Mouse (Mus musculus) gastrocnemius, postnatal 36 days (tissue): ENCODE measurements around the gene Tes3-ps. TPM values are rescaled to one million over a fixed set of nuclear protein-coding genes. Genes with fewer than 3 reads are reported as not detected.

Experiments
- DNase-seq, 2 experiments: peaks; one replicate each; pipeline ENCODE4 v3.0.0; 2022
- intact Hi-C: fragments of 180-260 bp; cut with DNase I; formaldehyde crosslinking; loops from one replicate; pipeline ENCODE4 v1.15.1; 2025
- total RNA-seq, 2 experiments: library from RNA; stranded (reverse); gene quantifications; 2 replicates each; pipeline ENCODE4 v1.2.3; 2021

Tes3-ps gene
- total RNA-seq, 2 experiments from 2014 or later: 1.3 to 2.0 TPM

- intact Hi-C loops: no loop called here
- peak in 1 of 2 experiments; percentile 24 for DNase-seq
Measured at GRCm38 (mm10) chr13:49480551-49480950, 12.6 kb upstream of the Tes3-ps start.

- intact Hi-C loops: no loop called here
- DNase-seq: no peak
Measured at GRCm38 (mm10) chr13:49485388-49485787, 7.7 kb upstream of the Tes3-ps start.

GRCm38 (mm10) chr13:49504510-49504909 is 11.4 kb downstream of the Tes3-ps start, which contains the start of gene Ecm2:
Gene Ecm2 (plus strand): TSS chr13:49504810.
- DNase-seq: no peak
- intact Hi-C loops: no loop called here

GRCm38 (mm10) chr13:49505776-49506175 is 12.7 kb downstream of the Tes3-ps start:
- intact Hi-C loops: no loop called here
- DNase-seq: no peak

- DNase-seq: peak in 1 of 2 experiments; percentile 9
- intact Hi-C loops: no loop called here
Measured at GRCm38 (mm10) chr13:49507176-49507575, 14.1 kb downstream of the Tes3-ps start.

GRCm38 (mm10) chr13:49518761-49519160 is 25.6 kb downstream of the Tes3-ps start:
- intact Hi-C loops: no loop called here
- no peak for DNase-seq

- no peak for DNase-seq
- intact Hi-C loops: no loop called here
Measured at GRCm38 (mm10) chr13:49526235-49526634, 33.1 kb downstream of the Tes3-ps start.

GRCm38 (mm10) chr13:49530636-49531035 is 37.5 kb downstream of the Tes3-ps start:
- intact Hi-C loops: no loop called here
- no peak for DNase-seq

- no peak for DNase-seq
- intact Hi-C loops: no loop called here
Measured at GRCm38 (mm10) chr13:49536946-49537345, 43.8 kb downstream of the Tes3-ps start.

GRCm38 (mm10) chr13:49538693-49539092 is 45.6 kb downstream of the Tes3-ps start:
- DNase-seq: no peak
- intact Hi-C loops: no loop called here

- intact Hi-C loops: no loop called here
Measured at GRCm38 (mm10) chr13:49544279-49544678, 51.2 kb downstream of the Tes3-ps start, which contains the start of gene Aspn. Gene Aspn (plus strand): TSS chr13:49544443.

GRCm38 (mm10) chr13:49545646-49546045 is 52.5 kb downstream of the Tes3-ps start:
- intact Hi-C loops: no loop called here
- no peak for DNase-seq

More at GRCm38 (mm10) chr13:49544279-49544678, 51.2 kb downstream of the Tes3-ps start, which contains the start of gene Aspn:
- DNase-seq: no peak

Other genes with a start within 250 kb of the Tes3-ps start
- gene Susd3, start 244.6 kb upstream of the Tes3-ps start, total RNA-seq: under 1 TPM in 1 of 2 experiments, not detected in 1; 0.32 TPM
- gene Fgd3, start 173.0 kb upstream of the Tes3-ps start, total RNA-seq: under 1 TPM; 0.87 to 0.99 TPM
- gene Bicd2, start 151.7 kb upstream of the Tes3-ps start, total RNA-seq: 10 to 100 TPM; 23.3 to 24.5 TPM
- 1 to 10 TPM; 5.3 to 5.6 TPM for gene Ippk, start 72.1 kb upstream of the Tes3-ps start, total RNA-seq
- gene Ecm2, start 11.5 kb downstream of the Tes3-ps start, total RNA-seq: 1 to 10 TPM; 7.7 to 9.5 TPM
- 10 to 100 TPM; 18.0 to 20.4 TPM for gene Aspn, start 51.1 kb downstream of the Tes3-ps start, total RNA-seq
- 1 to 10 TPM; 2.0 to 2.1 TPM for gene Omd, start 89.1 kb downstream of the Tes3-ps start, total RNA-seq
- 10 to 100 TPM; 23.1 to 26.8 TPM for gene Ogn, start 114.7 kb downstream of the Tes3-ps start, total RNA-seq
- 1 to 10 TPM in 1 of 2 experiments, under 1 TPM in 1; 0.86 to 1.7 TPM for gene Cenpp, start 159.5 kb downstream of the Tes3-ps start, total RNA-seq
- 10 to 100 TPM in 1 of 2 experiments, 1 to 10 TPM in 1; 8.1 to 12.2 TPM for gene Nol8, start 159.8 kb downstream of the Tes3-ps start, total RNA-seq
- 10 to 100 TPM; 75.9 to 76.2 TPM for gene Iars, start 188.8 kb downstream of the Tes3-ps start, total RNA-seq